Mouse (Mus musculus) lung, postnatal 0 days (tissue): Measurements from ENCODE around the gene Ttll8. TPM values are rescaled to one million over a fixed set of nuclear protein-coding genes. Genes with fewer than 3 reads are reported as not detected.

Source experiments
- ATAC-seq: fragments of 200-750 bp; cut with Nextera tagmentation; 2 replicates; pipeline ENCODE4 v1.8.0; 2017; ENCODE audit warnings: moderate library complexity
- DNase-seq: peaks from one replicate; pipeline ENCODE4 v3.0.0-alpha.2; 2016; ENCODE audit warnings: low spot score
- H3K27ac ChIP-seq: fragments of 300-500 bp; sonication (generic); 2 replicates; pipeline ENCODE4 v1.5.1; 2014; ENCODE audit warnings: antibody characterized with exemption, mild to moderate bottlenecking, low read length, mixed read lengths
- H3K27me3 ChIP-seq: fragments of 300-500 bp; sonication (generic); replicated peaks from 2 replicates; pipeline ENCODE4 v1.6.1; 2014; ENCODE audit warnings: low read length, mixed read lengths; ENCODE audit not compliant: insufficient read depth
- H3K36me3 ChIP-seq: fragments of 300-500 bp; sonication (generic); 2 replicates; pipeline ENCODE4 v1.6.1; 2014; ENCODE audit warnings: low read length, mixed read lengths; ENCODE audit not compliant: insufficient read depth
- H3K4me1 ChIP-seq: fragments of 300-500 bp; sonication (generic); 2 replicates; pipeline ENCODE4 v1.6.1; 2014; ENCODE audit warnings: antibody characterized with exemption, low read depth, low read length, mixed read lengths; ENCODE audit not compliant: insufficient read depth
- H3K4me2 ChIP-seq: fragments of 300-500 bp; sonication (generic); replicated peaks from 2 replicates; pipeline ENCODE4 v1.6.1; 2014; ENCODE audit warnings: low read depth, mild to moderate bottlenecking, low read length, moderate library complexity, mixed read lengths
- H3K4me3 ChIP-seq: fragments of 300-500 bp; sonication (generic); 2 replicates; pipeline ENCODE4 v1.5.1; 2014; ENCODE audit warnings: low read depth, low read length
- H3K9ac ChIP-seq: fragments of 300-500 bp; sonication (generic); replicated peaks from 2 replicates; pipeline ENCODE4 v1.6.1; 2014; ENCODE audit warnings: low read depth, mild to moderate bottlenecking
- H3K9me3 ChIP-seq: fragments of 300-500 bp; sonication (generic); 2 replicates; pipeline ENCODE4 v1.6.1; 2016; ENCODE audit warnings: low read length, mixed read lengths
- CTCF ChIP-seq: IDR thresholded peaks from 2 replicates; pipeline ENCODE4 v1.5.1; 2016; ENCODE audit warnings: antibody characterized with exemption, mild to moderate bottlenecking
- EP300 ChIP-seq: IDR thresholded peaks from 2 replicates; pipeline ENCODE4 v1.6.1; 2016; ENCODE audit warnings: antibody characterized with exemption, mild to moderate bottlenecking, control low read depth
- WGBS: fragments of 180-500 bp; shearing (Covaris S2); extraction: QIAGEN DNeasy Blood & Tissue Kit; methylation state at CpG from one replicate; pipeline ENCODE4 v1.1.7; 2014; 5-methylcytosine and 5-hydroxymethylcytosine counted together
- polyA plus RNA-seq: library from polyadenylated mRNA; unstranded; fragments of >200 nt; fragmentation: Nextera tagmentation; extraction: Ambion mirVana; gene quantifications from 2 replicates; pipeline ENCODE4 v1.2.1, GENCODE M21; 2015

Ttll8 gene
- polyA plus RNA-seq, 1 experiment from 2014 or later = 0.06 TPM

- Histone ChIP-seq H3K4me3 (peak within 1 kb of the TSS; percentile 95), H3K4me2 (peak within 1 kb of the TSS; percentile 82), H3K9ac (peak within 1 kb of the TSS; percentile 98), H3K27me3 (no peaks in the 10 kb centered on the region), H3K4me1 (peaks cover 15% of the 10 kb centered on the region), H3K27ac (peak within 1 kb of the TSS; percentile 99), H3K9me3 (no peaks in the 10 kb centered on the region), H3K36me3 (peaks cover 9% of the 10 kb centered on the region; the same call in 1 of the 2 replicates)
- DNase-seq (peak; percentile 99), ATAC-seq (peak; percentile 85)
- WGBS = 1% methylated on average over 73 of the region's 107 CpGs
- no peak for TF ChIP-seq CTCF
- TF ChIP-seq EP300 = peak; percentile 57; the same call in 1 of the 2 replicates
Observed at GRCm38 (mm10) chr15:88861772-88862622, 92.2 kb downstream of the Ttll8 start, which contains the start of gene Pim3. TSS of gene Pim3 (plus strand) at chr15:88862186.

DNA sequence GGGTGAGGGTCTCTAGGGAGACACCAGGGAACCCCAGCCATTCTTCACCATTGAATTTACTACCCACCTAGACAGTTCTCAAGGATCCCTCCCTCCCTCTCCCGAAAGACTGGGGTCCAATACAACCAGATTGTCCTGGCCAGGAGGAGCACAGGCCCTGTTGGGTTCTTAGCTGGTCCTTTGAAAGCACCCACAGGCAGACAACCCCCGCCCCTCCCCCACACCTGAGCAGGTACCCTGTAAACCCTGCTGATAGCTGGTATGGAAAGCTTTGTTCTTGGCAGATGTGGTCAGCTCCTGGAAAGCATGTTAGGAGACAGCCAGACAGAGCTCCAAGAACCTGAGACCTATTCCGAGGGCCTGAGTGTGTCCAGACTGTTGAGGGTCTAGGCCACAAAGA lies 93.4 kb downstream of the Ttll8 start:
- 92% methylated on average over 3 of the region's 3 CpGs for WGBS
- H3K9ac ChIP-seq = no peak overlapping the region
- TF ChIP-seq EP300 = no peak
- TF ChIP-seq CTCF = no peak
- peaks cover 9% of the 10 kb centered on the region; the same call in 1 of the 2 replicates for H3K36me3 ChIP-seq
- H3K4me1 ChIP-seq = peaks cover 12% of the 10 kb centered on the region
- ATAC-seq (no peak), DNase-seq (no peak)
- no peaks in the 10 kb centered on the region for H3K27me3 ChIP-seq
- H3K9me3 ChIP-seq = no peaks in the 10 kb centered on the region
- no peak overlapping the region for H3K4me2 ChIP-seq
- H3K27ac ChIP-seq = peak overlapping the region; percentile 99; the same call in 1 of the 2 replicates
- no peak overlapping the region for H3K4me3 ChIP-seq

DNA sequence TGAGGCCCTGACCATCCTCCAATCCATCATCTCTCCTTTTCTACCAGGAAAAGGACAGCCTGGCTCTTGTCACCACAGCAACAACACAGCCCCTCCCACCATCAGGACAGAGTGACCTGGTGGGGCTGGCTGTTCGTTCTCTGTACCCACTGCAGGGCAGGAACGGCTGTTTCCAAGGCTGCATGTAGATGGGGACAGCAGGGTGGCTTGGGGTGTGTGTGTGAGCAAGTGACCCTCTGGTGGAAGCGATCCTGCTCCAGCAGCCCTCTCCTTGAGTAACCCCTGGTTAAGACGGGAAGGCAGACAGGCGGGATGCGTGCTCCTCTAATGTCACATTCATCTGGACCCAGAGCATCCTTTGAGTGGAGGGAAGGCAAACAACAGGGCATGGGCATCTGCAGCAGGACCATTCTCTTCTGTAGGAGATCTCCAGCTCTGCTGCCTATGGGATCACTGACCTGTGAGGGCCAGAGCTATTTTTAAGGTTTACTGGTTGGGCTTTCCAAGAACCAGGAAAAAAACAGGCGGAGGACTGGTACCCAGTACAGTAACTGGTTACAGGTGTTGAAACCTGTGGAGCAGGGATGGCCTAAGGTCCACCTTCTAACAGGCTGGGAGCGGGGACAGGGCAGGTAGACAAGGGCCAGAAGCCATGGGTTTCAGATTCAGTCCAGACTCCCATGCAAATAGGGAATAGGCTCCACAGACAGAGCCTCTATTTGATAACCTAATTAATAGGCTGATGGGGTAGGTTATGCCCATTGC lies 94.8 kb downstream of the Ttll8 start:
- WGBS = 68% methylated on average over 8 of the region's 8 CpGs

GRCm38 (mm10) chr15:88858707-88859106 lies 95.5 kb downstream of the Ttll8 start:
- Histone ChIP-seq H3K9ac (no peak overlapping the region), H3K4me2 (no peak overlapping the region), H3K4me3 (no peak overlapping the region), H3K27me3 (no peaks in the 10 kb centered on the region), H3K9me3 (no peaks in the 10 kb centered on the region), H3K36me3 (no peaks in the 10 kb centered on the region), H3K4me1 (peaks cover 20% of the 10 kb centered on the region), H3K27ac (peak overlapping the region; percentile 54; the same call in 1 of the 2 replicates)
- DNase-seq = no peak
- ATAC-seq = no peak
- WGBS = 62% methylated on average over 2 of the region's 2 CpGs
- TF ChIP-seq EP300 (no peak), CTCF (no peak)

More for the DNA sequence above, 94.8 kb downstream of the Ttll8 start:
- no peaks in the 10 kb centered on the region for H3K27me3 ChIP-seq
- H3K4me3 ChIP-seq = no peak overlapping the region
- DNase-seq (no peak), ATAC-seq (no peak)
- H3K27ac ChIP-seq = no peak overlapping the region
- no peak overlapping the region for H3K9ac ChIP-seq
- TF ChIP-seq EP300 = no peak
- no peak for TF ChIP-seq CTCF
- 0 out of 2 replicates have a peak, but pooled peaks cover under 1% of the 10 kb centered on the region for H3K36me3 ChIP-seq
- H3K4me1 ChIP-seq = peaks cover 23% of the 10 kb centered on the region
- no peak overlapping the region for H3K4me2 ChIP-seq
- H3K9me3 ChIP-seq = no peaks in the 10 kb centered on the region

- Histone ChIP-seq H3K36me3 (no peaks in the 10 kb centered on the region), H3K4me2 (no peak overlapping the region), H3K27ac (peak overlapping the region; percentile 54), H3K4me1 (peaks cover 22% of the 10 kb centered on the region), H3K27me3 (no peaks in the 10 kb centered on the region), H3K9me3 (no peaks in the 10 kb centered on the region), H3K9ac (no peak overlapping the region), H3K4me3 (no peak overlapping the region)
- WGBS = 51% methylated on average over 3 of the region's 3 CpGs
- ATAC-seq (no peak), DNase-seq (peak; percentile 51)
- TF ChIP-seq EP300 (no peak), CTCF (no peak)
Observed at GRCm38 (mm10) chr15:88858141-88858541, 96.1 kb downstream of the Ttll8 start.

GRCm38 (mm10) chr15:88857361-88857760 lies 96.9 kb downstream of the Ttll8 start:
- ATAC-seq (no peak), DNase-seq (no peak)
- Histone ChIP-seq H3K9me3 (no peaks in the 10 kb centered on the region), H3K4me1 (peaks cover 25% of the 10 kb centered on the region), H3K27ac (no peak overlapping the region), H3K36me3 (no peaks in the 10 kb centered on the region), H3K27me3 (no peaks in the 10 kb centered on the region), H3K4me2 (no peak overlapping the region), H3K4me3 (no peak overlapping the region), H3K9ac (no peak overlapping the region)
- WGBS = 93% methylated on average over 7 of the region's 7 CpGs
- TF ChIP-seq CTCF = no peak
- TF ChIP-seq EP300 = no peak
